Mouse (Mus musculus) ES-Bruce4 (cell line): ENCODE data around the gene Tgm1.

Experiments used
- CTCF ChIP-seq: IDR thresholded peaks from one replicate; pipeline ENCODE4 v1.8.1; 2011; ENCODE audit warnings: low read depth, low read length
- EP300 ChIP-seq: IDR thresholded peaks from 2 replicates; pipeline ENCODE4 v1.6.1; 2011; ENCODE audit warnings: low read depth, low read length; ENCODE audit not compliant: insufficient read depth

DNA sequence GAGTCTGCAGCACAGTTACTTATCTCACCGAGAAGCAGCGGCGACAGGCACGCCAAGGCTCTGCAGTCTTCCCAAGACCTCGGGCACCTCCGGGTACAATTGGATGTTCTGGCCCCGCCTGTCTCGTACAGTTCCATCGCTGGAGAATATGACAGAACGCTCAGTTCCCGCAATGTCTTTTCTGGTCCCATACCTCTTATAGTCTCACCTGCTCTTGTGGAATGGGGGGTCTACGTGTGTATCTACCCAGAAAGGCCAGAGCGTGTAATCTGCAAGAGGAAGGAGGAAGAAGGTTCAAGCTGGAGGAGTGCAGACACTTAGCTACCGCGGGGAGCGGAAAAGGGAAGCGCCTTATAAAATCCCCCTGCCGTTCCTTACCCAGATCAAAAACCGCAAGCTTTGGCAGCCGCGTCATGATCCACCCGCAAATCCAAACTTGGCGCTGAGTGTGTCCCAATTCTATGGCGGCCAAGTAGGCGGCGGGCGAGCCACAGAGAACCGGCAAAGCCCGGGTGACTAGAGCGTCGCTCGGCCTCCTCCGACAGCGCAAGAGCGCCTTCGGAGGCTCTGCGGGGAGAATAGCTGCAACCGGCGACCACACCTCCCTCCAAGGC lies 53.7 kb downstream of the Tgm1 start, which contains the start of gene Mdp1:
- peak; percentile 51 for TF ChIP-seq CTCF
- TF ChIP-seq EP300: no peak
